Comparison of ENCODE assay signal across 9 mouse cellular contexts in genomic region chr5:76363453-76364104, GRCm38 (mm10). TPM values are rescaled to one million over a fixed set of nuclear protein-coding genes. Genes with fewer than 3 reads are reported as not detected.
DNase-seq lines count a peak whose midpoint lies in the region; ATAC-seq and TF ChIP-seq lines count a peak whose summit lies in the region.
"Had no signal": no experiment of that assay in that cellular context is flagged by ENCODE, and none has a peak within 500 bp of the region (broad histone marks: within the 10 kb centered on the region; RNA-seq: fewer than 3 reads in every experiment).

Gene Nmu (minus strand): TSS chr5:76363788.

- peaks cover 6 to 8% of the 10 kb centered on the region in 2 experiments; a peak in 3 of 4 replicates for H3K4me1 ChIP-seq in heart, embryonic 14.5 days (ENCODE audit: control insufficient read depth in 2 of 2, insufficient read depth in 2 of 2, low read length in 2 of 2)
- H3K4me1 ChIP-seq in heart, adult 2 months (ENCODE audit: control insufficient read depth, insufficient read depth, low read length): no peaks in the 10 kb centered on the region
- H3K4me1 ChIP-seq in forebrain, postnatal 0 days (ENCODE audit: insufficient read depth): peaks cover 6% of the 10 kb centered on the region; the same call in 1 of the 2 replicates
- peaks cover 12% of the 10 kb centered on the region for H3K4me1 ChIP-seq in midbrain, embryonic 13.5 days (replicated peaks)

- intact Hi-C loops in heart, adult 2 months (cut with DNase I): no loop called here
- intact Hi-C loops in left cerebral cortex, postnatal 36 days (cut with DNase I): no loop called here

- 6% methylated on average over 35 of the region's 35 CpGs for WGBS in heart, embryonic 14.5 days
- 7% methylated on average over 35 of the region's 35 CpGs for WGBS in heart, adult 2 months
- WGBS in forebrain, postnatal 0 days: 5% methylated on average over 35 of the region's 35 CpGs
- WGBS in midbrain, embryonic 13.5 days: 4% methylated on average over 35 of the region's 35 CpGs

- no peak for ATAC-seq in heart, embryonic 14.5 days (ENCODE audit: insufficient number of reproducible peaks, insufficient read depth, low FRiP score, low read depth)
- ATAC-seq in forebrain, postnatal 0 days: 0 out of 2 replicates have a peak, but pooled peaks have one; percentile 12
- ATAC-seq in midbrain, embryonic 13.5 days: peak; percentile 65; the same call in 1 of the 2 replicates
- no peak for ATAC-seq in activated CD4-positive, CD25-positive, alpha-beta regulatory T cell, adult 4 months

- TF ChIP-seq EP300 in heart, adult 2 months (IDR thresholded peaks at IDR 0.05; ENCODE audit: insufficient read depth, low read depth, low read length): no peak

- H3K27me3 ChIP-seq in heart, embryonic 14.5 days (ENCODE audit: control insufficient read depth, insufficient read depth, low read length): peaks cover 24% of the 10 kb centered on the region
- H3K27me3 ChIP-seq in heart, adult 2 months (ENCODE audit: control insufficient read depth, insufficient read depth, low read length): peaks cover 6% of the 10 kb centered on the region
- peaks cover 10% of the 10 kb centered on the region; the same call in 1 of the 2 replicates for H3K27me3 ChIP-seq in forebrain, postnatal 0 days (ENCODE audit: insufficient read depth, low read length)
- peaks cover 31% of the 10 kb centered on the region for H3K27me3 ChIP-seq in midbrain, embryonic 13.5 days

- TF ChIP-seq POLR2A in heart, adult 2 months (IDR thresholded peaks at IDR 0.05; ENCODE audit: insufficient read depth, low read depth, low read length): no peak

- no peak within 1 kb of the TSS for H3K27ac ChIP-seq in heart, embryonic 14.5 days (replicated peaks in 1 of 2; ENCODE audit: control insufficient read depth in 1 of 2, insufficient read depth in 1 of 2, low read depth in 2 of 2, low read length in 2 of 2)
- no peak within 1 kb of the TSS for H3K27ac ChIP-seq in heart, adult 2 months
- no peak within 1 kb of the TSS for H3K27ac ChIP-seq in forebrain, postnatal 0 days (ENCODE audit: low read depth, low read length)
- no peak within 1 kb of the TSS for H3K27ac ChIP-seq in midbrain, embryonic 13.5 days

- no peak for DNase-seq in heart, adult 2 months
- DNase-seq in adrenal gland, postnatal 10 days: peak; percentile 8
- DNase-seq in forebrain, postnatal 0 days: no peak
- no peak for DNase-seq in urinary bladder, postnatal 10 days (ENCODE audit: low spot score)
- no peak for DNase-seq in left cerebral cortex, postnatal 36 days (ENCODE audit: low spot score in 2 of 2)

- no peaks in the 10 kb centered on the region for H3K9me3 ChIP-seq in heart, embryonic 14.5 days (ENCODE audit: control insufficient read depth, low read length)
- H3K9me3 ChIP-seq in forebrain, postnatal 0 days (ENCODE audit: low read length): no peaks in the 10 kb centered on the region
- H3K9me3 ChIP-seq in midbrain, embryonic 13.5 days: no peaks in the 10 kb centered on the region

- no peaks in the 10 kb centered on the region for H3K79me2 ChIP-seq in heart, adult 2 months (replicated peaks; ENCODE audit: control insufficient read depth, insufficient read depth, low read length)

- H3K36me3 ChIP-seq in heart, embryonic 14.5 days (ENCODE audit: control insufficient read depth, insufficient read depth, low read length): no peaks in the 10 kb centered on the region
- no peaks in the 10 kb centered on the region for H3K36me3 ChIP-seq in heart, adult 2 months (ENCODE audit: control insufficient read depth, insufficient read depth, low read length)
- no peaks in the 10 kb centered on the region for H3K36me3 ChIP-seq in forebrain, postnatal 0 days (ENCODE audit: insufficient read depth)
- H3K36me3 ChIP-seq in midbrain, embryonic 13.5 days: no peaks in the 10 kb centered on the region

- peak within 1 kb of the TSS; percentile 52; the same call in 1 of the 2 replicates for H3K9ac ChIP-seq in heart, embryonic 14.5 days (ENCODE audit: low read length)
- no peak within 1 kb of the TSS for H3K9ac ChIP-seq in heart, adult 2 months (ENCODE audit: low read depth, low read length)
- no peak within 1 kb of the TSS for H3K9ac ChIP-seq in forebrain, postnatal 0 days
- H3K9ac ChIP-seq in midbrain, embryonic 13.5 days (replicated peaks): peak within 1 kb of the TSS; percentile 49

- H3K4me2 ChIP-seq in heart, embryonic 14.5 days (ENCODE audit: low read length): peak within 1 kb of the TSS; percentile 77
- H3K4me2 ChIP-seq in forebrain, postnatal 0 days (ENCODE audit: low read depth): peak within 1 kb of the TSS; percentile 56
- H3K4me2 ChIP-seq in midbrain, embryonic 13.5 days (replicated peaks): peak within 1 kb of the TSS; percentile 75

- peak within 1 kb of the TSS; percentile 32 to 36 for H3K4me3 ChIP-seq in heart, embryonic 14.5 days (ENCODE audit: control insufficient read depth in 1 of 2, insufficient read depth in 1 of 2, low read depth in 1 of 2, low read length in 2 of 2)
- no peak within 1 kb of the TSS for H3K4me3 ChIP-seq in heart, adult 2 months
- peak within 1 kb of the TSS; percentile 23 for H3K4me3 ChIP-seq in forebrain, postnatal 0 days (ENCODE audit: low read depth, low read length)
- peak within 1 kb of the TSS; percentile 40 for H3K4me3 ChIP-seq in midbrain, embryonic 13.5 days (replicated peaks)

- no peak for TF ChIP-seq CTCF in heart, adult 2 months (IDR thresholded peaks at IDR 0.05)
- TF ChIP-seq CTCF in forebrain, postnatal 0 days (IDR thresholded peaks at IDR 0.05; ENCODE audit: low read depth): no peak

RNA-seq across cellular contexts. Expression of gene Nmu, which starts in this region (rescaled TPM):
- not detected in 2 replicates for polyA plus RNA-seq in heart, embryonic 14.5 days (2014; fragmentation: Nextera tagmentation; extraction: Ambion mirVana)
- total RNA-seq in heart, adult 2 months (2021): not detected
- not detected in 2 replicates for polyA plus RNA-seq in heart, adult 2 months (2012; rRNA removed)
- not detected for total RNA-seq in adrenal gland, postnatal 10 days (2021)
- total RNA-seq in forebrain, postnatal 0 days (2014; rRNA removed): not detected in 2 replicates
- 0.70 TPM in 1 of 2 replicates, not detected in the other for polyA plus RNA-seq in forebrain, postnatal 0 days (2015; fragmentation: Nextera tagmentation; extraction: Ambion mirVana)
- polyA plus RNA-seq in midbrain, embryonic 13.5 days (2015; fragmentation: Nextera tagmentation; extraction: Ambion mirVana): not detected in 2 replicates
- not detected for total RNA-seq in left cerebral cortex, postnatal 36 days (2021)
- not detected for polyA plus RNA-seq in activated CD4-positive, CD25-positive, alpha-beta regulatory T cell, adult 4 months (2017; shearing (Covaris generic))
- polyA plus RNA-seq: cortical plate, adult 2 months had no signal

Comparison
In these comparisons a context has a peak if more than half of its experiments do, and no peak if none do; other contexts are left out.
1. Peak in DNase-seq in adrenal gland, postnatal 10 days; RNA of the gene not detected or under 1 TPM.
2. Peak in ATAC-seq, H3K4me3 ChIP-seq and H3K4me2 ChIP-seq in forebrain, postnatal 0 days; RNA of the gene not detected or under 1 TPM.
3. Peak in ATAC-seq, H3K4me3 ChIP-seq, H3K9ac ChIP-seq and H3K4me2 ChIP-seq in midbrain, embryonic 13.5 days; RNA of the gene not detected or under 1 TPM.